Comparison of ENCODE assay signal across 4 mouse cellular contexts in genomic region chr9:109891501-109891900, GRCm38 (mm10).
"Had no signal": no experiment of that assay in that cellular context is flagged by ENCODE, and none has a peak within 500 bp of the region (broad histone marks: within the 10 kb centered on the region; RNA-seq: fewer than 3 reads in every experiment).

No protein-coding gene starts in this region.

- DNase-seq: kidney, postnatal 10 days; lung, embryonic 14.5 days; lung, postnatal 14 days; thymus, postnatal 14 days had no signal
